Mouse (Mus musculus) embryonic facial prominence, embryonic 10.5 days (tissue): ENCODE measurements at regions not wholly inside any gene's neighbourhood (a gene's known extent, or its start where the extent isn't known, plus 50 kb on each side); places are given as distances from the start of the nearest gene placed in this dataset.

Source experiments
- DNase-seq: peaks from one replicate; pipeline ENCODE4 v3.0.0-alpha.2; 2017; ENCODE audit warnings: low spot score
- H3K27ac ChIP-seq: fragments of 300-500 bp; sonication (generic); replicated peaks from 2 replicates; pipeline ENCODE4 v1.5.1; 2016; ENCODE audit warnings: mild to moderate bottlenecking
- H3K27me3 ChIP-seq: fragments of 300-500 bp; sonication (generic); replicated peaks from 2 replicates; pipeline ENCODE4 v1.6.1; 2016; ENCODE audit warnings: low read depth, mild to moderate bottlenecking; ENCODE audit not compliant: poor library complexity, severe bottlenecking
- H3K36me3 ChIP-seq: fragments of 300-500 bp; sonication (generic); replicated peaks from 2 replicates; pipeline ENCODE4 v1.6.1; 2016; ENCODE audit warnings: mild to moderate bottlenecking, moderate library complexity
- H3K4me1 ChIP-seq: fragments of 300-500 bp; sonication (generic); 2 replicates; pipeline ENCODE4 v1.6.1; 2016
- H3K4me3 ChIP-seq: fragments of 300-500 bp; sonication (generic); 2 replicates; pipeline ENCODE4 v1.5.1; 2016; ENCODE audit warnings: mild to moderate bottlenecking, moderate library complexity
- H3K9me3 ChIP-seq: fragments of 300-500 bp; sonication (generic); 2 replicates; pipeline ENCODE4 v1.6.1; 2016; ENCODE audit warnings: mild to moderate bottlenecking
- WGBS: fragments of 180-500 bp; shearing (Covaris S2); methylation state at CpG from one replicate; pipeline ENCODE4 v1.1.7; 2016; 5-methylcytosine and 5-hydroxymethylcytosine counted together

DNA sequence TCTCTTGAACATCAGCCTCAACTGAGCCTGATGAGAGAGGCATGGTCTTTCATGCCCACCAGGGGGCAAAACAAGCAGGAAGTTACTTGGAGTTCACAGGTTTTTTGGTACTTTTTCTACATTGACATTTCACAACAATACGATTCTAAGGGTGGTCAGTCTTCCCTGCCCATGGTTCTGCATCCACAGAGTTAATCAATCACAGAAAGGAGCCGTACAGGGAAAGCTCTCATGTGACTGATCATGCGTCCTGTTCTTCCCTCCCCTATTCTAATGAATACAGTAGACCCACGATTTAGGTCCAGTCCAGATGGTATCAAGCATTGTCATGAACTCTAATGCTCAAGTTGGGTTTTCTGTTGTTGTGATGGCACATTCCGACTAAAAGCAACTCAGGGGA lies 115.6 kb upstream of the Cyyr1 start:
- no peaks in the 10 kb centered on the region for H3K9me3 ChIP-seq
- H3K27me3 ChIP-seq, result no peaks in the 10 kb centered on the region
- no peaks in the 10 kb centered on the region for H3K36me3 ChIP-seq
- DNase-seq, result no peak
- no peaks in the 10 kb centered on the region for H3K4me1 ChIP-seq
- H3K27ac ChIP-seq, result no peak overlapping the region
- H3K4me3 ChIP-seq, result no peak overlapping the region
- 80% methylated on average over 5 of the region's 5 CpGs for WGBS

GRCm38 (mm10) chr16:85667790-85668189 lies 114.6 kb upstream of the Cyyr1 start:
- 81% methylated on average over 1 of the region's 1 CpGs for WGBS
- Histone ChIP-seq H3K9me3 (no peaks in the 10 kb centered on the region), H3K4me1 (no peaks in the 10 kb centered on the region), H3K4me3 (no peak overlapping the region), H3K36me3 (no peaks in the 10 kb centered on the region), H3K27ac (no peak overlapping the region), H3K27me3 (no peaks in the 10 kb centered on the region)
- no peak for DNase-seq

DNA sequence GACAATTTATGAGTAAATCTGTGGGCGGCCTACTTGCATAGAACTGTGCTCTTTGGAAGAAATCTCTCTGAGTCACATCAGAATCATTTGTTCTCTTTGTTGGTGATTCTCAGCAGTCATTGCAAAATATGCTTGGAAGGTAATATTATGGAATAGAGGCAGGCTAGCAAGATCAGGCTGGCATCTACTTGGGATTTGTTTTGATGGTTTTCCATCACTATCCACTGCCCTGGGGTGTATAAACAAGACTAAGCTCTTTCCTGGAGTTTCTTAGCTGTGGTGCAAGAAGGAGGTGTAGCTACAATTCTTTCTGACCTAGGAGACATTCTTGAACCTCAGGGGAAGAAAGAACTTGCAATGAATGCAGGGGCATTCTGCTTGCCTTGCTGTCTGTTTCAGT lies 96.3 kb upstream of the Cyyr1 start:
- H3K9me3 ChIP-seq, result no peaks in the 10 kb centered on the region

DNA sequence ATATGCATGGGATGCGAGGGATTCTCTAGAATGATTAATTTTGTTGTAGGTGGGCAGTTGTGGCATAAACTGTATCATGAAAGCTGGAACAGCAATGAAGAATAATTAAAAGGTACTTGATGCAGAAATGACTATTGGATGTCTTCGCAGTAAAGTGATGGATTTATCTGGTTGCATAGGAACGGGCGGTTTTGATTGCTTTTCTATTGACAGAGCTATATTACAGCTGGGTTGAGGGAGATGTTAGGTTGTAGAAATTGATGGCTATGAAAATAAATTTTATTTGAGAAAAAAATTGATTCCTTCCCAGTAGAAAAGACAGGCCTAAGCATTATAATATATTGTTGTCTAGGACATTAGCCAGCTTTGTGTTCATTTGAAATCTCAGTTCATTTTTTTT lies 87.8 kb upstream of the Cyyr1 start:
- no peaks in the 10 kb centered on the region for H3K27me3 ChIP-seq
- H3K9me3 ChIP-seq, result no peaks in the 10 kb centered on the region
- no peak overlapping the region for H3K4me3 ChIP-seq
- no peak for DNase-seq
- WGBS, result 93% methylated on average over 4 of the region's 4 CpGs
- H3K27ac ChIP-seq, result no peak overlapping the region
- H3K36me3 ChIP-seq, result no peaks in the 10 kb centered on the region
- H3K4me1 ChIP-seq, result no peaks in the 10 kb centered on the region

More for the DNA sequence above, 96.3 kb upstream of the Cyyr1 start:
- Histone ChIP-seq H3K4me3 (no peak overlapping the region), H3K27me3 (no peaks in the 10 kb centered on the region), H3K36me3 (no peaks in the 10 kb centered on the region), H3K27ac (no peak overlapping the region), H3K4me1 (no peaks in the 10 kb centered on the region)
- 94% methylated on average over 1 of the region's 1 CpGs for WGBS
- no peak for DNase-seq

DNA sequence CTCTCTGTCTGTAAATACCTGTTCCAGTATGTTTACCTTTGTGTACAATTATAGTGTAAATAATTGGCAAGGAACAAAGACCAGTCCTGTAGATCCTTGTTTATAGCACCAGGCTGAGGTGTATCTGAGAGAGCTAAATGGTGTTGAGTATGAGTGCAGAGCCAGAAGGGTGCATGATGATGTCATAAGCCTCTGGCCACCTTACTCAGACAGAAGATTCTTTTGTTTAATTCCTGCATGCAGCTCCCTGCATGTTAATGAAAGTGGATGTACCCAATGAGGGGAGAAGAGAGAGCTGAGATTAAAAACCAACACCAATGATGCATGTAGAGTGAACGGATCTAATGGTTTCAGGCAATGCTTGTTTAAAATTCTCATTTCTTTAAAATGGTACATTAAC lies 83.9 kb upstream of the Cyyr1 start:
- 90% methylated on average over 1 of the region's 1 CpGs for WGBS
- Histone ChIP-seq H3K27me3 (no peaks in the 10 kb centered on the region), H3K27ac (no peak overlapping the region), H3K9me3 (no peaks in the 10 kb centered on the region), H3K36me3 (no peaks in the 10 kb centered on the region), H3K4me1 (no peaks in the 10 kb centered on the region), H3K4me3 (no peak overlapping the region)
- no peak for DNase-seq

- H3K36me3 ChIP-seq, result no peaks in the 10 kb centered on the region
- H3K27ac ChIP-seq, result no peak overlapping the region
- H3K27me3 ChIP-seq, result no peaks in the 10 kb centered on the region
- H3K4me3 ChIP-seq, result no peak overlapping the region
- H3K4me1 ChIP-seq, result no peaks in the 10 kb centered on the region
- no peaks in the 10 kb centered on the region for H3K9me3 ChIP-seq
- no peak for DNase-seq
- 81% methylated on average over 3 of the region's 3 CpGs for WGBS
These were observed 76.5 kb upstream of the Cyyr1 start for GRCm38 (mm10) chr16:85629738-85630137.

GRCm38 (mm10) chr16:85624505-85624904 lies 71.3 kb upstream of the Cyyr1 start:
- DNase-seq, result no peak
- Histone ChIP-seq H3K9me3 (no peaks in the 10 kb centered on the region), H3K36me3 (no peaks in the 10 kb centered on the region), H3K27me3 (no peaks in the 10 kb centered on the region), H3K4me3 (no peak overlapping the region), H3K27ac (no peak overlapping the region), H3K4me1 (no peaks in the 10 kb centered on the region)
- WGBS, result 72% methylated on average over 8 of the region's 8 CpGs

DNA sequence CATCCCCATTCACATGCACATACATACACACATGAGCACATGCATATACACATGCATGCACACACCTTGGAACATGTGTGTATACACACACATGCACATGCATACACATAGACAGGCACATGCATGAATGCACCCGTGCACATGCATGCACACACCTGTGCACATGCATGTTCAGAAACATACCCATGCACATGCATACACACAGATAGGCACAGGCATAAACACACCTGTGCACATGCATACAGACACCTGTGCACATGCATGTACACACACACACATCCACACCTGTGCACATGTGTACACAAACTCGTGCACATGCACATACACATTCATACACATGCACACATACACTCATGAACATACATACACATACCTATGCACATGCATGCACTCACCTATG lies 50.9 kb upstream of the Cyyr1 start:
- no peaks in the 10 kb centered on the region for H3K4me1 ChIP-seq
- DNase-seq, result no peak
- H3K4me3 ChIP-seq, result no peak overlapping the region
- H3K36me3 ChIP-seq, result no peaks in the 10 kb centered on the region
- no peaks in the 10 kb centered on the region for H3K9me3 ChIP-seq
- 77% methylated on average over 2 of the region's 2 CpGs for WGBS
- H3K27me3 ChIP-seq, result no peaks in the 10 kb centered on the region
- no peak overlapping the region for H3K27ac ChIP-seq
